Mouse (Mus musculus): ENCODE results near the gene Camkmt.

Camkmt gene

GRCm38 (mm10) chr17:85377496-85377895 is 287.1 kb downstream of the Camkmt start:
- DNase-seq = no peak

GRCm38 (mm10) chr17:85379101-85379500 is 288.7 kb downstream of the Camkmt start:
- DNase-seq = no peak

GRCm38 (mm10) chr17:85381578-85382223 is 291.3 kb downstream of the Camkmt start:
- no peak for DNase-seq

- DNase-seq = no peak
These were observed 292.0 kb downstream of the Camkmt start for GRCm38 (mm10) chr17:85382344-85382743.

- DNase-seq = no peak
These were observed 292.6 kb downstream of the Camkmt start for GRCm38 (mm10) chr17:85382906-85383305.

- DNase-seq = no peak
These were observed 302.9 kb downstream of the Camkmt start for GRCm38 (mm10) chr17:85393091-85393890.

GRCm38 (mm10) chr17:85393891-85394321 is 303.6 kb downstream of the Camkmt start:
- DNase-seq = no peak

- DNase-seq = no peak
These were observed 305.1 kb downstream of the Camkmt start for GRCm38 (mm10) chr17:85395502-85395901.

GRCm38 (mm10) chr17:85400751-85401150 is 310.4 kb downstream of the Camkmt start:
- DNase-seq = no peak

- no peak for DNase-seq
These were observed 314.8 kb downstream of the Camkmt start for GRCm38 (mm10) chr17:85405161-85405560.

GRCm38 (mm10) chr17:85406195-85406594 is 315.8 kb downstream of the Camkmt start:
- DNase-seq = no peak

GRCm38 (mm10) chr17:85428831-85429230 is 338.5 kb downstream of the Camkmt start:
- no peak for DNase-seq

GRCm38 (mm10) chr17:85432923-85433322 is 342.6 kb downstream of the Camkmt start:
- no peak for DNase-seq

- no peak for DNase-seq
These were observed 352.7 kb downstream of the Camkmt start for GRCm38 (mm10) chr17:85443036-85443435.

GRCm38 (mm10) chr17:85454419-85454983 is 364.1 kb downstream of the Camkmt start:
- no peak for DNase-seq

- no peak for DNase-seq
These were observed 364.7 kb downstream of the Camkmt start for GRCm38 (mm10) chr17:85455063-85455462.

- DNase-seq = no peak
These were observed 367.7 kb downstream of the Camkmt start for GRCm38 (mm10) chr17:85458075-85458474.

GRCm38 (mm10) chr17:85458589-85458988 is 368.2 kb downstream of the Camkmt start:
- DNase-seq = no peak

- no peak for DNase-seq
These were observed 371.2 kb downstream of the Camkmt start for GRCm38 (mm10) chr17:85461577-85461976.

- no peak for DNase-seq
These were observed 373.4 kb downstream of the Camkmt start for GRCm38 (mm10) chr17:85463497-85464392.

GRCm38 (mm10) chr17:85464466-85465411 is 374.4 kb downstream of the Camkmt start:
- DNase-seq = no peak

- no peak for DNase-seq
These were observed 379.4 kb downstream of the Camkmt start for GRCm38 (mm10) chr17:85469776-85470175.
